Mouse (Mus musculus) gastrocnemius, postnatal 10 days (tissue): ENCODE measurements at regions not wholly inside any gene's neighbourhood (a gene's known extent, or its start where the extent isn't known, plus 50 kb on each side); places are given as distances from the start of the nearest gene placed in this dataset.

Experiments
- DNase-seq: peaks from one replicate; pipeline ENCODE4 v3.0.0; 2021; ENCODE audit warnings: mixed read lengths

DNA sequence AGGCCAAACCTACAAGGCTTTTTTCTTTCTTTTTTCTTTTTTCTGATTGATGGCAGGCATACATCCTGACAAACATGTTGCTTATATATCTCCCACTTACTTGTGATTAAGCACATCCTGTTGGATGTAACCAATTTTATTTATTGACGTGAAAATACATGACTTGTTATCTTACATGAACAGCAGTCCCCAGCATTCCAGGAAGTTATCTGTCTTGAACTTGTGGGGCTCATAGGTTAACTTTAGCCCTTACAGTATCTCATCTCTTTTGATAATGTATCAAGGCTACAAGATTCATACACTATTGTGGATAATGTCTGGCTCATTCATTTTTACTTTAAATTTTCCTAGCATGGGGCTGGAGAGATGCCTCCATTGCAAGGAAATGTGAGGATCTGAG, 852.0 kb upstream of the Agtr1b start:
- DNase-seq = no peak

- no peak for DNase-seq
Measured at GRCm38 (mm10) chr3:21241184-21241583, 835.3 kb upstream of the Tbl1xr1 start.

DNA sequence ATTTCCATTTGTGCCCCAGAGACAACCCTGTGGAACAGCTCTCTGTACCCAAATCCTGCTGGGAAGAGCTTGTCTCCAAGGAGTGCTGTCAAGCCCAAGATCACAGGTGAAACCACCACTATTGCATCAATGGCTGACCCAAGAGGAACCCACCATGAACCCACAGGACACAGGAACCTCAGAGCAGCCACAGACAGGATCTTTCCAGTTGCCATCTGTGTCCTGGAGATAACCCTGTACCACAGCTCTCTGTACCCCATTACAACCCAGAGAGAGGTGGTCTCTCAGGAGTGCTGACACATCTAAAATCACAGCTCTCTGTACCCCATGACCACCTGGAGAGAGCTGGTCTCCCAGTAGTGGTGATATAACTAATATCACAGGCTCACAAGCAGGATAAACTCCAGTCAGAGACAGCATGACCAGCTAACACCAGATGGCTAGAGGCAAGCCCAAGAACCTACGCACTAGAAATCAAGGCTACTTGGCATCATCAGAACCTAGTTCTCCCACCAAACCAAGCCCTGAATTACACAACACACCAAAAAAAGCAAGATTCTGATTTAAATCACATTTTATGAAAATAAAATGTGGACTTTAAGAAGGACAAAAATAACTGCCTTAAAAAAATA, 820.2 kb upstream of the Tbl1xr1 start:
- DNase-seq = no peak

DNA sequence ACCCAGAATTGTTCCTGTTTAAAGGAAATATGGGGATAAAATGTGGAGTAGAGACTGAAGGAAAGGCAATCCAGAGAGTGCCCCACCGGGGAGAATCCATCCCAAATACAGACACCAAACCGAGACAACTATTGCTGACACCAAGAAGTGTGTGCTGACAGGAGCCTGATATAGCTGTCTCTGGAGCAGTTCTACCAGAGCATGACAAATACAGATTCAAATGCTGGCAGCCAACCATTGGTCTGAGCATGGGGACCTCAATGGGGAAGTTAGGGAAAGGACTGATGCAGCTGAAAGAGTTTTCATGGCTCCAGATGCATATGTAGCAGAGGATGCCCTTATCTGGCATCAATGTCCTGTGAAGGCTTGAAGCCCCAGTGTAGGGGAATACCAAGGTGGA, 813.1 kb upstream of the Tbl1xr1 start:
- no peak for DNase-seq

DNA sequence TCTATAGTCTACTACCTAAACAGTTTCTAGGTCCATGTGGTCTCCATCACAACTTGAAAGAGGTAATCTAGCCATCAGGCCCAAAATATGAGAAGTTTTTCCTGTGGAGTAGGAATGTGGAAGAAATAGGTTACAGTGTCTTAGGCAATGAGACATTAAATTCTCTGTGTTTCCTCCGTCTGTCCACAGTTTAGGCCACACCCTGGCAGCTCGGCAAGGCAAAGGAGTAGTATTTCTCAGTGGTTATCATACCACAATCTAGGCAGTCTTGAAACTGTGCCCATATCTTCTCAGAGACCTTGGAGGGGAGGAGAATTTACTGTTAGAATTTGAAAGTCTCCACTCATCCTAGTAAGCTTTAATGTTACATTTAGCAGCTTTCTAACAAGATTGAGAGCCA, 811.0 kb upstream of the Tbl1xr1 start:
- DNase-seq = no peak

DNA sequence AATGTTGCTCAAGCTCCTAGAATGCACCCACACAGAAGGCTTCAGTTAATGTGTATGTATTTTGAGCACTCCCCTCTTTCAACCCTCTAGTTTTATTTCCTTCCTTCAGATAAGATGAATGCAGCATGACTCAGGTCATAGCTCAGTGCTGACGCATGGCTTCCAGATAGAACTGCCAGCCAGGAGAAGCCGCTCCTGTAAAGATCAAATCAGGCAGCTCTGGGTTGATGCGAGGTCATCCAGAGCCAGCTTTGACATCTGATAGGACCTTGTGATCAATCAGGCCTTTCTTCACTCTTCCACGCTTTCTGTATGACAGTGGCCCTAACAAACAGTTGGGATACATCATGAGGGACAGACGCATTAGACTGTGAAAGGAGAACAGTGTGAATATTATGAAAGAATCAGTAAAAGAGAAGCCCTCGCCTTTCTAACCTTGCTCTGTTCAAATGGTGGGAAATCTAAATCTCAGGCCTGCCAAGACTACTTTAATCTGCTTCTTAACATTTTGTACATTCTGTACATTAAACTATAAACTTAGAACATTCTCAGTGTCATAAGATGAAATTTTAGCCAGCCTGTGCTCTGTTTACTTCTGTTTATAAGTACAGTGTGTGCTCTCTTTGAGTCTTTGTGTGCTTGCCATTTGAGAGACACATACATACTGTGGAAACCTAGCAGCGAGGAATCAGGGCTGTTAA, 807.9 kb upstream of the Tbl1xr1 start:
- DNase-seq = no peak

- no peak for DNase-seq
Measured at GRCm38 (mm10) chr3:21269130-21269440, 807.4 kb upstream of the Tbl1xr1 start.

DNA sequence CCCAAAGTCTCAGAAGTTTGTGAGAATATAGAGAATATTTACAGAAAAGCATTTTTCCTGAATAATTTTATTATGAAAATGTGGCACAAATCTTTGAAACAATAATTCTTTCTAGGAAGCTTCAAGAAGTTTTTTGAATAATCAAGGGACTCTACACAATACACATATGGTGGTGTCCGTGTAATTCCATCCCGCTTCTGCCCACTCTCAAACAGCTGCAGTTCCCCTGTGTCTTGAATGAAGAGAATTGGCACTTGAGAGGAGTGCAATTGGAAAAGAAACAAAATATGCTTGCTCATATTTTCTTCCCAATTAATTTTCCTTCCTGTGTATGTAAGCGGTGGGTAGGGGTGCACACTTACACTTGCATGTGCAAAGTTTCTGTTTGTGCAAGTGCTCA, 805.7 kb upstream of the Tbl1xr1 start:
- DNase-seq = no peak

GRCm38 (mm10) chr3:21272219-21272618, 804.2 kb upstream of the Tbl1xr1 start:
- no peak for DNase-seq

DNA sequence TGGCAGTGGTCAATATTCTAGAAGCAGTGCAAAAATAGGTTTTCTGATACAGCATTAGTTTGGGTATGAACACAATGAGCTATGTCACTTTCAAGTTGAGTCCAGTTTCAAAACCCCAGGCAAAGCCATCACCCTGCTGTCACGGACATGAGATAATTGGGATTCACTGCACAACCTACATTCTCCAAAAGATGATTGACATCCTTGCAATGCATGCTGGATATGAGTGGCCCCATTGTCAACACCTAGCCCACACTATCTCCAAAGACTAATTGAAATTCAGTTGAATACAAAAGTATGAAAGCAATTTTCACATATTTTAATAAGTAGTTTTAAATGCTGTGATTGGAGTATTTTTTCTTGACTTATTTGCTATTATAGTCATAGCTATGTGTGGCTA, 783.7 kb upstream of the Tbl1xr1 start:
- no peak for DNase-seq

DNA sequence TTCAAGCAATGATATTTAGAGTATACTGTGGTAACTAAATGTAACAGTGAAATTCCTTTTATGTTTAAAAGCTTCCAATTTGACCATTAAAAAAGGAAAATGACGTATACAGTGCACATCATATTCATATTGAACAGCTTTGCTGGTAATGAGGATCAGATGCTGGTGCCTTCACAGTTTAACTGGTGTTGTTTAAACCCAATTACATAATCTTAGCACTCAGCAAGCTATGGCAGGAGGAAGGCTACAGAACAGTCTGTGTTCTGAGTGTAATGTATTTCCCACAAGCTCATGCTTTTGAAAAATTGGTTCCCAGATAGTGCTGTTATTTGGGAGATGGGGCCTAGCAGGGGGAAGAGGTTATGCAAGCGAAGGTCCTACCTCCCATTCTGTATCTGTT, 783.1 kb upstream of the Tbl1xr1 start:
- DNase-seq = no peak

- no peak for DNase-seq
Measured at GRCm38 (mm10) chr3:21294776-21295175, 781.7 kb upstream of the Tbl1xr1 start.

DNA sequence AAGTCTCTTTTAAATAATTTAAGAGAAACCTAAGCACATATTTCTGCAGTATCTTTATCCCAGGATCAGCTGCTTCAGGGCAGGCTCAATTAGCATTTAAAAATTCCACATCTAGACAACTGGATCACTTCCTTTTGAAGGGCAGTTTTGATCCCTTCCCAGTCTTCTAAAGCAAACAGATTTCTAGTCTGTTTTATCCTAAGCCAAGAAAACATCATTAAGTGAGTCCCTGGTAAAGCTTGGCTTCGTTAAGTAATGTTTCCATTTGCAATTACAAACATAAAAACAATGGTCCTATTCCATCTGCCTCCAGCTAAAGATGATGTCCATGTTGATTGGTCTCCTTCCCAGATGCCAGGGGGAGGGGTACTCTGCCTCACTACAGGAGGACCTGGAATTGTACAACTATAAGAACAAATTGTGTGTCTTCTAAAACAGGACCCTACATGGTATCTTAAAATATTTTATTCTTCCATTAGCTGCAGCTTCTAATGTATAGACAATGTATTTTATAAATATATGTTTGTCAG, 779.8 kb upstream of the Tbl1xr1 start:
- DNase-seq = no peak

GRCm38 (mm10) chr3:21325329-21325896, 751.0 kb upstream of the Tbl1xr1 start:
- DNase-seq = no peak

DNA sequence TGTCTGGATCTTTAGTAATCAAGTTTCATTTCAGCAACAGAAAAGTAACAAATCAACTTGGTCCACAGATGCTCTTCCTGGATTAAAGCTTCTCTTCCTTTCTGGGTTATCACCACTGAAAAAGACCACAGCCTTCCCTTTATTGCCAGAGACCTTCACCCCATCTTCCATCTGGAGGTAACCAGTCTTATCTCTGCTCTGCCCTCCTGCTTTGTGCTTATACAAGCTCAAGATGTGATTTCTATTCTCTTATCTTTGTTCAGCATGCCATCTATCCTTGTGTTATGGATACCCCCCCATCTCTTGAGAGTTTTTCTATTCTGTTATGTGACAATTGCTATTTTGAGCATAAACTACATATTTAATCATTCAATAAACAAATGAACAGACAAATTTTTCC, 734.5 kb upstream of the Tbl1xr1 start:
- no peak for DNase-seq

GRCm38 (mm10) chr3:21343095-21343494, 733.4 kb upstream of the Tbl1xr1 start:
- DNase-seq = no peak

GRCm38 (mm10) chr3:21349421-21349820, 727.0 kb upstream of the Tbl1xr1 start:
- no peak for DNase-seq

DNA sequence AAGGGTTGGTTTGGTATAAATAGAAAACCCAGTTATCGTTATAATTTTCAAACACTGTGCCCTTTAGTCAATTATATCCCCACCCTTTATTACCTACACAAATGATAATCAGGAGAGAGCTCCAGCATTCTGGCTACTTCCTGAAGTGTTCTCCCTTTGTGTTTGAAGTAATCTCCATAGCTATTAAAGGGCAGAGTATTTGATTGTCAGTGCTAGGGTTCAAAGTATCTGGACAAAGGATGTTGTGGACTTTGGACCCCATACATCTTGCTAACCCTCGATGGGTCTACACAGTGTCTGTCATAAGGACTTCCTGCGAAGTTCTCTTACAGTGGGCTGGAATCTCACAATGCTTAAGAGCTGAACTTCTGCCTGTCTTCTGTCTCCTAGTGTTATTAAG, 720.3 kb upstream of the Tbl1xr1 start:
- DNase-seq = no peak

- DNase-seq = no peak
Measured at GRCm38 (mm10) chr3:21356831-21357712, 719.4 kb upstream of the Tbl1xr1 start.

GRCm38 (mm10) chr3:21358068-21358467, 718.4 kb upstream of the Tbl1xr1 start:
- no peak for DNase-seq

DNA sequence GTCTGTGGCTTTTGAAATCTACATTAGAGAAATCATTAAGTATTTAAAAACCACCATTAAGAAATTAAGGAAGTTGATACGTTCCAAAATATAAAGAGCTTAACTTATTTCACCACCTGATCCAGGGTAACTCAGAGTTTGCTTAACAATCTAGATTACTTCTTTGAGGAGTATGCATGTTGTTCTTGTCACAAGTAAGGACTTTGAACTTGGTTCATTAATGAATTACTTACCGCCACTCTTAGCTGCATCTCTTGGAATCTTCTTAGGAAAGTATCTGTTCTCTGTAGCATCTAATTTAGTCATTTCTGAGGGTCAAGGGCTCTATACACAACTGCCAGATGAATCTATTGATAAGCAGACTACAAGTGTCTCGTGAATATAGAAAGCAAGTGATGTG, 715.4 kb upstream of the Tbl1xr1 start:
- DNase-seq = no peak

DNA sequence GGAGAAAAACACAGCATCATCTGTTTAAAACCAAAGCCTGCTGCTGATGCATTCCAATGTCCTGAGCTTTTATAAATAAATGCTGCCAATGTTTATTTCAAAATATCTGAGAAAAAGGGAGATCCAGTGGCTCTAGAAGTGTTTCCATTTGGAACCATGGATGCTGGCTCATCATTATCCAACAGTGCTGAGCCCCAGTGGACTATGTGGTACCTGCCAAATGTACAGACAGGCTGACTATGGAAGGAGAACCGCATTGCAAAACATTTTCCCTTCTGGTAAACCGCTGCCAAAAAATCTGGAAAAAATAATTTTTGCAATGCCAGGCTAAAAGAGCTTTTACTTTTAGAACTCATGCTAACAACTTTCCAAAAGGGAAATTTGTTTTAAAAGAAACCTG, 696.6 kb upstream of the Tbl1xr1 start:
- DNase-seq = no peak

- DNase-seq = no peak
Measured at GRCm38 (mm10) chr3:21381072-21381471, 695.4 kb upstream of the Tbl1xr1 start.
